Mouse (Mus musculus): ENCODE data around the gene Ifitm7. TPM values are rescaled to one million over a fixed set of nuclear protein-coding genes. Genes with fewer than 3 reads are reported as not detected.

Gene Ifitm7
- polyA plus RNA-seq, 1 experiment from 2014 or later = not detected

DNA sequence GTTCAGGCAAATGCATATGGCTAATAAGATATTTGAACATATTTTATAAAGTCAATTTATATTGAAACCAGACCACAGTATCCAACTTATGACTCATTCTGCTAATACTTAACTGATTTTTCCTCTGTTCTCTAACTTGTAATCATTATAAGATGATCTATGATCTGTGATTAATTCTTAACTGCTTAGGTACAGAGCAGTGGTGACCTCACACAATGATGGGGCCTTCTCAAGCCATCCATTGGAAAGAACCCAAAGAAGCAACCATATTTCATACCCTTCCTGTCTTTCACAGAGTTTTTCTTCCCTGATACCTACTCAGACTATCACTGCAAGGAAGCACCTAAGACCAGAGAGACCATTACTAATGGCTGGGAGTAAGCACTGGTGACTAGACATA, 22.0 kb upstream of the Ifitm7 start:
- Histone ChIP-seq H3K4me3 (ENCODE audit: low read length) (no peak overlapping the region), H3K9ac (ENCODE audit: low read depth, low read length) (no peak overlapping the region), H3K4me1 (ENCODE audit: control insufficient read depth, insufficient read depth, low read length) (no peaks in the 10 kb centered on the region; the same call in 1 of the 2 replicates), H3K9me3 (ENCODE audit: control insufficient read depth, low read length) (no peaks in the 10 kb centered on the region), H3K36me3 (ENCODE audit: control insufficient read depth, insufficient read depth, low read length) (no peaks in the 10 kb centered on the region), H3K4me2 (ENCODE audit: low read depth, low read length) (no peak overlapping the region), H3K27ac (ENCODE audit: low read length) (no peak overlapping the region), H3K27me3 (replicated peaks; ENCODE audit: control insufficient read depth, insufficient read depth, low read length) (no peaks in the 10 kb centered on the region)
- no peak for ATAC-seq

DNA sequence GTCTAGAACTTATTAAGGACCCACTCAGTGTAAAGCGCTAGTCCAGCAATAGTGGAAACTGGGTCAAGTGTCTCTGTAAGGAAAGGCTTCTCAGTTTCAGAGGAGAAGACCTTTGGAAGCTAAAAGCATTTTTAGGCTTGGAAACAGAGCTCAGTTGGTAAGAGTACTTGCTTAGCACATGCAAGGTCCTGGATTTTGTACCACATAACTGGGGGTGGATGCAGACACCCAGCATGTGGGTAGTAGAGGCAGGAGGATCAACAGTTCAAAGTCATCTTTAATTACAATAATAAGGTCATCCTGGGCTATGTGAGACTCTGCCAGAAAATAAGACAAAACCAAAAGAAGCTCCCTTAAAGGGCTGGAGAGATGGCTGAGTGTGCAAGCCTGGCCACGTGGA, 21.4 kb upstream of the Ifitm7 start:
- no peak for ATAC-seq
- H3K9me3 ChIP-seq (ENCODE audit: control insufficient read depth, low read length) = no peaks in the 10 kb centered on the region
- H3K27ac ChIP-seq (ENCODE audit: low read length) = no peak overlapping the region
- no peaks in the 10 kb centered on the region; the same call in 1 of the 2 replicates for H3K4me1 ChIP-seq (ENCODE audit: control insufficient read depth, insufficient read depth, low read length)
- WGBS = 65% methylated on average over 2 of the region's 2 CpGs
- H3K4me2 ChIP-seq (ENCODE audit: low read depth, low read length) = no peak overlapping the region
- H3K9ac ChIP-seq (ENCODE audit: low read depth, low read length) = no peak overlapping the region
- H3K36me3 ChIP-seq (ENCODE audit: control insufficient read depth, insufficient read depth, low read length) = no peaks in the 10 kb centered on the region
- H3K27me3 ChIP-seq (replicated peaks; ENCODE audit: control insufficient read depth, insufficient read depth, low read length) = no peaks in the 10 kb centered on the region
- H3K4me3 ChIP-seq (ENCODE audit: low read length) = no peak overlapping the region

DNA sequence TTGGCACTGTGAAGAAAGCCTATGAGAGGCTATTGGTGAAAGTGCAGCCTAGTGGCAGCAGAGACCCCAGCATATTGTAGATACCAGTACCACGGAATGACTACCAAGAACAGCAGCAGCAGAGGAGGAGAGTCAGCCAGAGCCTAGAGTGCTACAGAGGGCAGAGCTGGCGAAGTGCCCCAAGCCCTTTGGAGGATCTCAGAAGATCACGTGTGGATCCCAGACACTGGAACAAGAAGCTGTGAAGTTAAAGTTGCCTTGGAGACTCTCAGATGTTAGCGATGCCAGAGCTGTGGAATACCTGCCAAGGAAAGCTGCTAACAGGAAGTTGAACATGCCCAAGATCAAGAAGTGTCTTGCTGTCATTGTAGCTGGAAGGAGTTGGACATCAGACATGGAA, 18.6 kb upstream of the Ifitm7 start:
- Histone ChIP-seq H3K4me3 (ENCODE audit: low read length) (no peak overlapping the region), H3K4me2 (ENCODE audit: low read depth, low read length) (no peak overlapping the region), H3K27ac (ENCODE audit: low read length) (no peak overlapping the region), H3K27me3 (replicated peaks; ENCODE audit: control insufficient read depth, insufficient read depth, low read length) (no peaks in the 10 kb centered on the region), H3K9me3 (ENCODE audit: control insufficient read depth, low read length) (no peaks in the 10 kb centered on the region), H3K36me3 (ENCODE audit: control insufficient read depth, insufficient read depth, low read length) (no peaks in the 10 kb centered on the region), H3K4me1 (ENCODE audit: control insufficient read depth, insufficient read depth, low read length) (no peaks in the 10 kb centered on the region; the same call in 1 of the 2 replicates), H3K9ac (ENCODE audit: low read depth, low read length) (no peak overlapping the region)
- ATAC-seq = no peak
- WGBS = 78% methylated on average over 4 of the region's 4 CpGs

DNA sequence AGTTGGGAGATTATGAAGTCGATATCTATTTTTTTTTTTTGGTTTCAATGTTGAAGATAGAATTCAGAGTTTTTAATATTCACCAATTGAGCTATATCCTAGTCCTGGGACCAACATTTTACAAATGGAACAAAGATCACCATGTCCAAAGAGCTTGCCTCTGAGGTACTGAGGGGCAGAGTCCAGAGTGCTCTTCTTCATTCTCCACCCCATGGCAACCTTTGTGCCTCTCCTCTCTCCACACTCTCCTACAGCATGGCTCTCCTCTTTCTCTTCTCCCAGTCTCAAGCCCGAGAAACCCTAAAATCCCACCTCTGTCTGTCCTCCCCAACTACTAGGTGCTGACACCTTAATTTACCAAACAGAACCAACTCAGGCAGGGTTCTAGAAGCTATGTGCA, 18.0 kb upstream of the Ifitm7 start:
- no peak overlapping the region for H3K27ac ChIP-seq (ENCODE audit: low read length)

GRCm38 (mm10) chr16:14004170-14004569, 17.5 kb upstream of the Ifitm7 start:
- no peak overlapping the region for H3K4me3 ChIP-seq (ENCODE audit: low read length)
- peak; percentile 91 for ATAC-seq
- H3K36me3 ChIP-seq (ENCODE audit: control insufficient read depth, insufficient read depth, low read length) = no peaks in the 10 kb centered on the region
- no peaks in the 10 kb centered on the region; the same call in 1 of the 2 replicates for H3K4me1 ChIP-seq (ENCODE audit: control insufficient read depth, insufficient read depth, low read length)
- H3K9ac ChIP-seq (ENCODE audit: low read depth, low read length) = no peak overlapping the region
- H3K27me3 ChIP-seq (replicated peaks; ENCODE audit: control insufficient read depth, insufficient read depth, low read length) = no peaks in the 10 kb centered on the region
- H3K27ac ChIP-seq (ENCODE audit: low read length) = no peak overlapping the region
- 17% methylated on average over 3 of the region's 3 CpGs for WGBS
- H3K9me3 ChIP-seq (ENCODE audit: control insufficient read depth, low read length) = no peaks in the 10 kb centered on the region
- H3K4me2 ChIP-seq (ENCODE audit: low read depth, low read length) = no peak overlapping the region

More for the DNA sequence above, 18.0 kb upstream of the Ifitm7 start:
- H3K36me3 ChIP-seq (ENCODE audit: control insufficient read depth, insufficient read depth, low read length) = no peaks in the 10 kb centered on the region
- no peak overlapping the region for H3K4me2 ChIP-seq (ENCODE audit: low read depth, low read length)
- H3K9ac ChIP-seq (ENCODE audit: low read depth, low read length) = no peak overlapping the region
- no peaks in the 10 kb centered on the region for H3K9me3 ChIP-seq (ENCODE audit: control insufficient read depth, low read length)
- no peaks in the 10 kb centered on the region for H3K27me3 ChIP-seq (replicated peaks; ENCODE audit: control insufficient read depth, insufficient read depth, low read length)
- no peaks in the 10 kb centered on the region; the same call in 1 of the 2 replicates for H3K4me1 ChIP-seq (ENCODE audit: control insufficient read depth, insufficient read depth, low read length)
- peak; percentile 74 for ATAC-seq
- 79% methylated on average over 2 of the region's 2 CpGs for WGBS
- no peak overlapping the region for H3K4me3 ChIP-seq (ENCODE audit: low read length)

DNA sequence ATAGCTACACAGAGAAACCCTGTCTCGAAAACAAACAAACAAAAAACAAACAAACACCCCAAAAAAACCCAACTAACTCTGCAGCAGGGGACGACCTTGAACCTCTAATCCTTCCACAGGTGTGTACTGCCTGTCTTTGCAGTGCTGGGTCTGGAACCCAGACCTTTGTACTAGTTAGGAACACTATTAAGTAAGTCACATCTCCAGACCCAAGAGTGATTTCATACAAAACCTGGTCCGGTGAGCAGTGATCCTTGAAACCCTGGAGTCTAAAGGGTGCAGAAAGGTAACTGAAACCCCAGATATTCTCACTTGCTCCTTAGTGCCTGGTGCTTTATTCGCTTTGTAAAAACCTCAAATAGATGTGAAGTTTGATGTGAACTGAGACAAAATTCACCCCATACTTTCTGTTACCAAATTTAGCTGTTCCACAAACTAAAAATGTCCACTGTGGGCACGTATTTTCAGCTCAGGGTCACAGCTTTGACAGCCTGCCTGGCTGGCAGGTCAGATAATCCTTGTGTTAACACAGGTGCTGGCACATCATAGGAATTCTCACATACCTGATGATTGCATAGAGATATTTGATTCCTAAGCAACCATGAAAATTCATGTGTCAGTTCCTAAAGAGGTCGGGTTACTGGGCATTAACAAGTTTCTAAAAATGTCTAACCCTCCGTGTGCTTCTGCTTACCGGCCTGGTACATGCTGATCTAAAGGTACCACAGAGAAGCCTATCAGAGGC, 16.9 kb upstream of the Ifitm7 start:
- H3K4me3 ChIP-seq (ENCODE audit: low read length) = no peak overlapping the region
- no peaks in the 10 kb centered on the region for H3K27me3 ChIP-seq (replicated peaks; ENCODE audit: control insufficient read depth, insufficient read depth, low read length)
- H3K4me1 ChIP-seq (ENCODE audit: control insufficient read depth, insufficient read depth, low read length) = no peaks in the 10 kb centered on the region; the same call in 1 of the 2 replicates
- no peak overlapping the region for H3K4me2 ChIP-seq (ENCODE audit: low read depth, low read length)
- H3K9ac ChIP-seq (ENCODE audit: low read depth, low read length) = no peak overlapping the region
- ATAC-seq = peak; percentile 63
- WGBS = 52% methylated on average over 8 of the region's 8 CpGs
- no peaks in the 10 kb centered on the region for H3K36me3 ChIP-seq (ENCODE audit: control insufficient read depth, insufficient read depth, low read length)
- H3K27ac ChIP-seq (ENCODE audit: low read length) = no peak overlapping the region
- no peaks in the 10 kb centered on the region for H3K9me3 ChIP-seq (ENCODE audit: control insufficient read depth, low read length)

- Histone ChIP-seq H3K4me3 (ENCODE audit: low read length) (no peak overlapping the region), H3K9ac (ENCODE audit: low read depth, low read length) (no peak overlapping the region), H3K9me3 (ENCODE audit: control insufficient read depth, low read length) (no peaks in the 10 kb centered on the region), H3K36me3 (ENCODE audit: control insufficient read depth, insufficient read depth, low read length) (no peaks in the 10 kb centered on the region), H3K27me3 (replicated peaks; ENCODE audit: control insufficient read depth, insufficient read depth, low read length) (no peaks in the 10 kb centered on the region), H3K4me1 (ENCODE audit: control insufficient read depth, insufficient read depth, low read length) (no peaks in the 10 kb centered on the region), H3K27ac (ENCODE audit: low read length) (no peak overlapping the region), H3K4me2 (ENCODE audit: low read depth, low read length) (no peak overlapping the region)
- no peak for ATAC-seq
- WGBS = 72% methylated on average over 1 of the region's 1 CpGs
Measured at GRCm38 (mm10) chr16:13994502-13994901, 7.8 kb upstream of the Ifitm7 start.

DNA sequence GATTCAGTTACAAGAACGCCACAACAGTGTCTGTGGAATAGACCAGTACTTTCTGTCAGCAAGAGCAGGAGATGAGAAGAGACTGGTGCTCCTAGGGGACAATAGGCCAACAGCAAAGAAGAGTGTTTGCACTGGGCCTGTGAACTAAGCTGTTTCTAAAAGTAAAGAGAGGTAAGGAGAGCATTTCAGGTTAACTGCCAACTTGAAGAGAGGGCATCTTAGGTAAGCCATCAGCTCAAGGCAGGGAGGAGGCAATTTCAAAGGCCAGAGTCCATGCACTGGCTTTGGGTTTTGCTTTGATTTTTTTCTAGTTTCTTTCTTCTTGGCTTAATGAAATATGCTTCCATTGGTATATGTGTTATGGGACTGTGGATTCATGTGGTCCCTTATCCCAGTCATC, 7.4 kb upstream of the Ifitm7 start:
- WGBS = 81% methylated on average over 1 of the region's 1 CpGs
- Histone ChIP-seq H3K9ac (ENCODE audit: low read depth, low read length) (no peak overlapping the region), H3K4me2 (ENCODE audit: low read depth, low read length) (no peak overlapping the region), H3K27ac (ENCODE audit: low read length) (no peak overlapping the region), H3K27me3 (replicated peaks; ENCODE audit: control insufficient read depth, insufficient read depth, low read length) (no peaks in the 10 kb centered on the region), H3K36me3 (ENCODE audit: control insufficient read depth, insufficient read depth, low read length) (no peaks in the 10 kb centered on the region), H3K9me3 (ENCODE audit: control insufficient read depth, low read length) (no peaks in the 10 kb centered on the region), H3K4me1 (ENCODE audit: control insufficient read depth, insufficient read depth, low read length) (no peaks in the 10 kb centered on the region), H3K4me3 (ENCODE audit: low read length) (no peak overlapping the region)
- no peak for ATAC-seq

DNA sequence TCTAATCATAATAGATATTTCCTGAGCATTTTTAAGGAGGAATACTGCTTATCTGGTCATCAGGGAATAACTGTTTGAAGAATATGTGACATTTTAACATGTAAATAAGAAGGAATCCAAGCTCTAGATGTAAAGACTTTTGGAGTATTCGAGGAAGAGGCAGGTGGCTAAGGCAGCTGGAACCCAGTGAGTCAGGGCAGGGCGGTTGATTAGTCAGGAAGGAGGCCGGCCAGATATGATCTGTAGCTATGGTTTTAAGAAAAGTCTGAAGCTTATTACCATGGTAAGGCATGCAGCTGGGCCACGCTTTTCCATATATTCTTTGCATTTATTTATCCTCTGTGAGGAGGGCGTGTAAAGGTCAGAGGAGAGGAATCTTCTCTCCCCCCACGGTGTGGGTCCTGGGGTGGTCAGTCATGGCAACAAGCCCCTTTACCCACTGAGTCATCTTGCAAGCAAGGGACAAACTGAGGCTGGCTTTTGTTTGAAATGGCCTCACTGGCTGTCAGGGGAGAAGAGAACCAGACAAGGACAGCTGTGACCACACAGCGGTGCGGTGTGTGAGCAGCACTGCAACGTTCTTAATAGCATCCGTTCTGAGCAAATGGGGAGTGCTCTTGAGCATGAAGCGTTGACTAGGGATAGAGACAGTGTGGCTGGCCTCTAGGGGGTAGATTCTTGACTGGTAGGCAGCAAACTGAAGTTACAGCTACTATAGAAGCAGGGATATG, 6.0 kb upstream of the Ifitm7 start:
- Histone ChIP-seq H3K9me3 (ENCODE audit: control insufficient read depth, low read length) (no peaks in the 10 kb centered on the region), H3K27me3 (replicated peaks; ENCODE audit: control insufficient read depth, insufficient read depth, low read length) (no peaks in the 10 kb centered on the region; the same call in 1 of the 2 replicates), H3K4me2 (ENCODE audit: low read depth, low read length) (no peak overlapping the region), H3K9ac (ENCODE audit: low read depth, low read length) (no peak overlapping the region), H3K27ac (ENCODE audit: low read length) (no peak overlapping the region), H3K4me1 (ENCODE audit: control insufficient read depth, insufficient read depth, low read length) (no peaks in the 10 kb centered on the region), H3K36me3 (ENCODE audit: control insufficient read depth, insufficient read depth, low read length) (no peaks in the 10 kb centered on the region), H3K4me3 (ENCODE audit: low read length) (no peak overlapping the region)
- 66% methylated on average over 11 of the region's 11 CpGs for WGBS
- no peak for ATAC-seq
